Mouse (Mus musculus) T-cell, adult 2 months (primary cell): ENCODE results near the gene Cyp4v3.

Source experiments
- DNase-seq: peaks from one replicate; pipeline ENCODE4 v3.0.0; 2022; ENCODE audit warnings: low spot score

The Cyp4v3 gene

GRCm38 (mm10) chr8:45320930-45321329 is 12.1 kb downstream of the Cyp4v3 start:
- DNase-seq = no peak

- no peak for DNase-seq
Observed at GRCm38 (mm10) chr8:45310967-45311366, 22.0 kb downstream of the Cyp4v3 start.

- no peak for DNase-seq
Observed at GRCm38 (mm10) chr8:45308366-45308765, 24.6 kb downstream of the Cyp4v3 start, which contains the start of gene Gm45753. Gene Gm45753, minus strand, starts transcription at chr8:45308466.

GRCm38 (mm10) chr8:45305479-45305878 is 27.5 kb downstream of the Cyp4v3 start:
- DNase-seq = no peak

GRCm38 (mm10) chr8:45304354-45304753 is 28.7 kb downstream of the Cyp4v3 start:
- DNase-seq = no peak

- DNase-seq = no peak
Observed at GRCm38 (mm10) chr8:45302390-45302789, 30.6 kb downstream of the Cyp4v3 start.

- DNase-seq = no peak
Observed at GRCm38 (mm10) chr8:45295276-45295675, 37.7 kb downstream of the Cyp4v3 start.

GRCm38 (mm10) chr8:45294687-45295086 is 38.3 kb downstream of the Cyp4v3 start, which contains the start of gene Klkb1:
Gene Klkb1, minus strand, starts transcription at chr8:45294859.
- no peak for DNase-seq

- DNase-seq = no peak
Observed at GRCm38 (mm10) chr8:45291790-45292189, 41.2 kb downstream of the Cyp4v3 start.

GRCm38 (mm10) chr8:45281630-45282029 is 51.4 kb downstream of the Cyp4v3 start:
- DNase-seq = no peak

- no peak for DNase-seq
Observed at GRCm38 (mm10) chr8:45277453-45277852, 55.6 kb downstream of the Cyp4v3 start.

GRCm38 (mm10) chr8:45274317-45274716 is 58.7 kb downstream of the Cyp4v3 start:
- DNase-seq = no peak

GRCm38 (mm10) chr8:45269056-45269455 is 64.0 kb downstream of the Cyp4v3 start:
- no peak for DNase-seq

GRCm38 (mm10) chr8:45268485-45268884 is 64.5 kb downstream of the Cyp4v3 start:
- DNase-seq = no peak

GRCm38 (mm10) chr8:45267611-45268391 is 65.2 kb downstream of the Cyp4v3 start:
- DNase-seq = no peak

GRCm38 (mm10) chr8:45266993-45267392 is 66.0 kb downstream of the Cyp4v3 start:
- DNase-seq = no peak

- DNase-seq = no peak
Observed at GRCm38 (mm10) chr8:45264918-45265317, 68.1 kb downstream of the Cyp4v3 start.

- DNase-seq = no peak
Observed at GRCm38 (mm10) chr8:45262851-45263250, 70.2 kb downstream of the Cyp4v3 start.

- DNase-seq = no peak
Observed at GRCm38 (mm10) chr8:45261920-45262319, 71.1 kb downstream of the Cyp4v3 start, which contains the start of gene F11. Gene F11, minus strand, starts transcription at chr8:45262031.

GRCm38 (mm10) chr8:45258421-45258820 is 74.6 kb downstream of the Cyp4v3 start:
- no peak for DNase-seq

GRCm38 (mm10) chr8:45255040-45255439 is 78.0 kb downstream of the Cyp4v3 start:
- no peak for DNase-seq
